Mouse (Mus musculus) kidney, adult 2 months (tissue): ENCODE results near the gene Fry.

Experiments used
- CTCF ChIP-seq: fragments of 200-500 bp; conservative IDR thresholded peaks from 2 replicates; pipeline ENCODE4 v1.5.1; 2011; ENCODE audit warnings: low read depth, mild to moderate bottlenecking, control low read depth, low read length, moderate library complexity, mixed read lengths; ENCODE audit not compliant: insufficient read depth, insufficient read length
- POLR2A ChIP-seq: fragments of 200-500 bp; IDR thresholded peaks from one replicate; pipeline ENCODE4 v1.6.1; 2011; ENCODE audit warnings: low read depth, low read length, control low read depth

- TF ChIP-seq POLR2A (no peak), CTCF (no peak)
Observed at GRCm38 (mm10) chr5:150478612-150479011, 360.2 kb downstream of the Fry start.
